Comparison of ENCODE assay signal across 8 mouse cellular contexts in genomic region chr10:44528291-44529082, GRCm38 (mm10). TPM values are rescaled to one million over a fixed set of nuclear protein-coding genes. Genes with fewer than 3 reads are reported as not detected.
DNase-seq lines count a peak whose midpoint lies in the region; ATAC-seq and TF ChIP-seq lines count a peak whose summit lies in the region.

Prdm1 (minus strand) TSS chr10:44528501.

- peak; percentile 5 to 14 for DNase-seq in cerebellum, postnatal 10 days
- DNase-seq in cerebellum, adult 9-10 months: no peak
- DNase-seq in forebrain, embryonic 10.5 days (ENCODE audit: extremely low spot score, low spot score): peak; percentile 31
- DNase-seq in kidney, postnatal 0 days (ENCODE audit: low spot score): no peak
- peak; percentile 19 for DNase-seq in neural tube, embryonic 11.5 days (ENCODE audit: low spot score)
- no peak for DNase-seq in adrenal gland, postnatal 14 days
- no peak for DNase-seq in left cerebral cortex, adult 18-20 months (ENCODE audit: low spot score in 2 of 2)

- H3K4me1 ChIP-seq in forebrain, embryonic 10.5 days: peaks cover 42% of the 10 kb centered on the region
- H3K4me1 ChIP-seq in kidney, postnatal 0 days (replicated peaks; ENCODE audit: insufficient read depth, low read length): no peaks in the 10 kb centered on the region
- peaks cover 9% of the 10 kb centered on the region; the same call in 1 of the 2 replicates for H3K4me1 ChIP-seq in neural tube, embryonic 11.5 days (ENCODE audit: control insufficient read depth, insufficient read depth, low read length)

- no peaks in the 10 kb centered on the region for H3K79me3 ChIP-seq in C2C12 (ENCODE audit: low read depth)

- no peak within 1 kb of the TSS for H3K9ac ChIP-seq in kidney, postnatal 0 days (ENCODE audit: low read depth, low read length)
- no peak within 1 kb of the TSS for H3K9ac ChIP-seq in neural tube, embryonic 11.5 days (ENCODE audit: low read length)

- H3K79me2 ChIP-seq in C2C12 (ENCODE audit: control insufficient read depth, insufficient read depth): no peaks in the 10 kb centered on the region

- WGBS in forebrain, embryonic 10.5 days: 2% methylated on average over 25 of the region's 25 CpGs
- WGBS in kidney, postnatal 0 days: 4% methylated on average over 25 of the region's 25 CpGs
- 4% methylated on average over 25 of the region's 25 CpGs for WGBS in neural tube, embryonic 11.5 days

- no peak for ATAC-seq in kidney, postnatal 0 days (replicated peaks; ENCODE audit: low FRiP score, low read depth)
- ATAC-seq in neural tube, embryonic 11.5 days (ENCODE audit: insufficient read depth, low FRiP score, low TSS enrichment): peak; percentile 13; the same call in 1 of the 2 replicates

- H3K9me3 ChIP-seq in forebrain, embryonic 10.5 days: no peaks in the 10 kb centered on the region
- H3K9me3 ChIP-seq in kidney, postnatal 0 days (replicated peaks; ENCODE audit: low read length): no peaks in the 10 kb centered on the region
- no peaks in the 10 kb centered on the region for H3K9me3 ChIP-seq in neural tube, embryonic 11.5 days (ENCODE audit: control insufficient read depth, low read length)

- peak within 1 kb of the TSS; percentile 68 for H3K4me2 ChIP-seq in kidney, postnatal 0 days (ENCODE audit: low read length)
- peak within 1 kb of the TSS; percentile 80 for H3K4me2 ChIP-seq in neural tube, embryonic 11.5 days (ENCODE audit: low read depth)

- peak within 1 kb of the TSS; percentile 73 for H3ac ChIP-seq in C2C12 (ENCODE audit: control insufficient read depth, insufficient read length, low read depth)

- H3K27me3 ChIP-seq in C2C12 (ENCODE audit: control insufficient read depth, insufficient read depth, insufficient read length): no peaks in the 10 kb centered on the region
- H3K27me3 ChIP-seq in forebrain, embryonic 10.5 days (ENCODE audit: poor library complexity, severe bottlenecking): peaks cover 96% of the 10 kb centered on the region
- peaks cover 38% of the 10 kb centered on the region for H3K27me3 ChIP-seq in kidney, postnatal 0 days (ENCODE audit: insufficient read depth, low read length)
- peaks cover 34% of the 10 kb centered on the region for H3K27me3 ChIP-seq in neural tube, embryonic 11.5 days (ENCODE audit: control insufficient read depth, insufficient read depth, low read length)

- H3K4me3 ChIP-seq in C2C12 (ENCODE audit: insufficient read depth, poor library complexity, severe bottlenecking): peak within 1 kb of the TSS; percentile 50
- peak within 1 kb of the TSS; percentile 62 for H3K4me3 ChIP-seq in forebrain, embryonic 10.5 days
- peak within 1 kb of the TSS; percentile 58 for H3K4me3 ChIP-seq in kidney, postnatal 0 days (replicated peaks; ENCODE audit: low read depth, low read length)
- peak within 1 kb of the TSS; percentile 45 for H3K4me3 ChIP-seq in neural tube, embryonic 11.5 days (ENCODE audit: low read depth, low read length)

- H3K36me3 ChIP-seq in C2C12 (ENCODE audit: control insufficient read depth, insufficient read depth): no peaks in the 10 kb centered on the region
- no peaks in the 10 kb centered on the region for H3K36me3 ChIP-seq in forebrain, embryonic 10.5 days (replicated peaks)
- H3K36me3 ChIP-seq in kidney, postnatal 0 days (ENCODE audit: insufficient read depth, low read length): no peaks in the 10 kb centered on the region
- no peaks in the 10 kb centered on the region for H3K36me3 ChIP-seq in neural tube, embryonic 11.5 days (ENCODE audit: control insufficient read depth, insufficient read depth, low read length)

- peak within 1 kb of the TSS; percentile 65; the same call in 1 of the 2 replicates for H3K27ac ChIP-seq in forebrain, embryonic 10.5 days
- H3K27ac ChIP-seq in kidney, postnatal 0 days: no peak within 1 kb of the TSS
- no peak within 1 kb of the TSS for H3K27ac ChIP-seq in neural tube, embryonic 11.5 days (ENCODE audit: low read depth, low read length)

- no peak for TF ChIP-seq CTCF in C2C12 (IDR thresholded peaks at IDR 0.05; ENCODE audit: control insufficient read depth, insufficient read depth, insufficient read length)
- no peak for TF ChIP-seq CTCF in kidney, postnatal 0 days (IDR thresholded peaks at IDR 0.05; ENCODE audit: low read depth)

TF ChIP-seq in C2C12, 6 proteins besides CTCF, POLR2A, EP300 and RAD21:
- TF ChIP-seq MYOD1 (IDR thresholded peaks at IDR 0.05; ENCODE audit: control insufficient read depth, insufficient read length, low read depth): no peak
- TF ChIP-seq MYOG (IDR thresholded peaks at IDR 0.05; ENCODE audit: control insufficient read depth, extremely low read depth, insufficient read length): no peak
- no peak for TF ChIP-seq USF1 (IDR thresholded peaks at IDR 0.05; ENCODE audit: low read depth)
- TF ChIP-seq FOSL1 (IDR thresholded peaks at IDR 0.05; ENCODE audit: insufficient read depth, low read length, poor library complexity, severe bottlenecking): no peak
- TF ChIP-seq MAX (IDR thresholded peaks at IDR 0.05): no peak
- no peak for TF ChIP-seq CEBPB (IDR thresholded peaks at IDR 0.05; ENCODE audit: low read depth)

RNA-seq across cellular contexts. Expression of gene Prdm1, which starts in this region (rescaled TPM):
- 0.02 TPM for polyA plus RNA-seq in C2C12 (2012; fragmentation: generic; extraction: Trizol)
- polyA plus RNA-seq in forebrain, embryonic 10.5 days (2016; fragmentation: Nextera tagmentation; extraction: Ambion mirVana): 0.73 and 1.2 TPM in 2 replicates
- 1.3 and 1.4 TPM in 2 replicates for polyA plus RNA-seq in kidney, postnatal 0 days (2015; fragmentation: Nextera tagmentation; extraction: Ambion mirVana)
- 1.5 and 1.7 TPM in 2 replicates for polyA plus RNA-seq in neural tube, embryonic 11.5 days (2014; fragmentation: Nextera tagmentation; extraction: Ambion mirVana)
- total RNA-seq in adrenal gland, postnatal 14 days (2021): 2.8 and 3.2 TPM in 2 replicates
- total RNA-seq in left cerebral cortex, adult 18-20 months (2021): 1 to 10 TPM; 1.0 to 1.3 TPM

Comparison
In these comparisons a context has a peak if more than half of its experiments do, and no peak if none do; other contexts are left out.
1. DNase-seq: peak in cerebellum, postnatal 10 days (2 of 2), forebrain, embryonic 10.5 days (single experiment) and neural tube, embryonic 11.5 days (single experiment); none in cerebellum, adult 9-10 months (single experiment), kidney, postnatal 0 days (single experiment), adrenal gland, postnatal 14 days (single experiment) and left cerebral cortex, adult 18-20 months (0 of 2).
2. Peak in every context shown above with its lines, with median percentiles within 50 percentile points of each other: H3K4me3 ChIP-seq.